Mouse (Mus musculus) gonadal fat pad, adult 2 months (tissue): ENCODE measurements around the gene Ezh1. TPM values are rescaled to one million over a fixed set of nuclear protein-coding genes. Genes with fewer than 3 reads are reported as not detected.
"Not testable (repeated sequence)": the region's sequence is repeated elsewhere in the genome, so short reads cannot be mapped to it uniquely, and the experiment has no call there.

Experiments used
- DNase-seq: peaks from one replicate; pipeline ENCODE4 v3.0.0-alpha.2; 2012; ENCODE audit warnings: low read depth
- polyA plus RNA-seq: library from polyadenylated mRNA; depleted of rRNA; stranded (reverse); fragments of >200 nt; gene quantifications from 2 replicates; pipeline ENCODE4 v1.2.3, GENCODE M21; 2012

Gene Ezh1
- polyA plus RNA-seq, 1 experiment = 46.5 TPM

DNA sequence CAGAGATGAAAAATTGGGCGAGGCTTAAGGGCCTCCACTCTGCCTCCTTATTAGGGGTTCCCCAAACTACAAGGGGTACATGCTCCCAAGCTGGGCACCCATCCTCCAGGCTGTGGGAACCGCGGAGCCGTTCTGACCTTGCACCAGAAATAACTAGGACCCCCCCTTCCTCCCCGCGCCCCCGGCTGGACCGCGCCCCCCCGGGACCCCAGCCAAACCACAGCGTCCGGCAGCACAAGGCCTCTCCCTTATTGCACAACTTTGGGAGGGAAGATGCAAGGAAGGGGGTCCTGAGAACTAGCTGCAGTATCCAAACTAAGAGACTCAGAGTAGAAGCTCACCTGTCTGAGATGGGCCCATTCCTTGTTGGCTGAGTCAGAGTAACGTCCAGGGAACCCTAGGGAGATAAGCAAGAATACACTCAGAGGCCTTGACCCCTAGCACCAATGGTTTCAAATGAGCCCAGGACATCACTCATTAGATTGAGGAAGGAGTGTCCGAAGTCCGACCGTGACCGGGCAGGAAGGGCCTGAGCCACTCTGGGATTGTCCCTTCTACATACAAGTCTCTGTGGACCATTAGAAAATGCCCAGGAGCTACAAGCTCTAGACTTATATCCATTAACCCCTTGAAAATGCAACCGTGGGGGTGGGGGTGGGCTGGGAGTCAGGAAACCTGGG, 57.8 kb downstream of the Ezh1 start:
- no peak for DNase-seq

- DNase-seq = no peak
These were observed 58.3 kb downstream of the Ezh1 start for GRCm38 (mm10) chr11:101167963-101168300.

DNA sequence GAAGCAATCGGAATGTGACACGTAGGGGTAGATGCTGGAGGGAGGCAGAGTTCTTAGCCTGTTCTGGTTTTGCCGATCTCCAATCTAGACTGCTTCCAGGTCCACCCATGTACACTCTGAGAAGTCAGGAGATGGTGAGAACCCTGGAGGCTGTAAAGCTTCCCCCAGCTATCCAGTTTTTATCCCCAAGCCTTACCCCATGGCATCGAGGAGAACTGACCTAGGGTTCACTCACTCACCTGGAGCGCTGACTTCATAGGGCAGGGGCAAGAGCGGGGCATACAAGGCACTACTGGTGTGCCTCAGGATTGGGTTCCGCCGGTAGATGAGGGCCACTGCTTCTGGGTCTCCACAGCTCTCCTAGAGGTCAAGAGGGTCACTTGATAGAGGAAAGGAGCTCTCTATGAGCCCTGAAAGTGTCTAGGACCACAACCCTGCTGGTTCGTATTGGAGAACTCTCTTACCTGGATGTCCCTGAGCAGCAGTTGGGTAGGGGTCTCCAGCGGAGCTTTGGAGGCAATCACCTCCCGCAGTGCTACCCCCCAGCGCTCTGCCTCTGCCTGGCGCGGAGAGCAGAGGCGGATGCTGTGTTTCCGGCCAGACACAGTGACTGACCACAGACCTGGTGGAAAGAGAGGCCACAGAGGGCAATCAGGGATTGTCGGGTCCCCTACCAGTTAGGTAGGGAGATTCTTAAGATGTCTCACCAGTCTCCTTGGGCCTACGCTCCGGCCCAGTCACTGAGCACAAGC, 58.9 kb downstream of the Ezh1 start:
- no peak for DNase-seq

GRCm38 (mm10) chr11:101166357-101166756, 59.9 kb downstream of the Ezh1 start:
- no peak for DNase-seq

DNA sequence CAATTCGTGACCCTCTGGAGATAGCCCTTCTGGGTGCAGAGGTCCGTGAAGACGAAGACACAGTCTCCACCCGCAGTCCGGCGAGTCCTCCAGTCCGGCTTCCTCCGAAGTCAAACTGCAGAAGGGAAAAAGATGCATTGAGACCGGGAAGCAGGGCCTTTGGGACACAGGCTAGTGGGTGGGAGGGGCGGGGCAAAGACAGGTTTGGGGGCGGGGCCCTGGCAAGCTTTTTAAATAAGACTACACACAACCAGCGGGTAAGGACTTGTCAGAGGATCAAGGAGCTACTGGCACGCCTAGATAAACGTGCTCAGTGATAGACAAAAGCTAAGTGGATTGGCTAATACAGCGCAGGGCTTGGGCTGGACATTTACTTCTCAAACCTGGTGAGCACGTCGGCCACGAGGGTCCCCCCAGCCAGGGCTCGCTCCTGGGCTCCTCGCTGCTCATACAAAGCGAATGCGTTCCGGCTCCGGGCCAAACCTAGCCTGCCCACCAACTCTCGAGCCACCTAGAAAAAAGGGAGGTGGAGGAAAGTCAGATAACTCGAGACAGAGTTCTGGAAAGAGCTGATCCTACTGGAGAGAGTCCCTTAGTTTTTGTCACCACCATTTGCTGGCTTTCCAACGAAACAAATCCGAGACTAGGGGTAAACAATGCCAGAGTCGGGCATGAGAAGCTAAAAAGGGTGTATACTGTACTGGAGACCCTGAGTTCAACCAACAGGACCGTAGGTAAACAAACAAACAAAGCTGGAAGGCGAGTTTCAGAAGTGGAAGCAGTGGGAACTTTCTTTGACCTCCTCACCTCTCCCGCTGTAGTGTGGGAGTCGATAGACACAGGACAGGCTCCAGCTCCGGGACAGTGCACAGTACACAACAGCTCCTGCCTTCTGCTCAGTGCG, 61.3 kb downstream of the Ezh1 start:
- no peak for DNase-seq

GRCm38 (mm10) chr11:101164351-101164665, 62.0 kb downstream of the Ezh1 start:
- no peak for DNase-seq

GRCm38 (mm10) chr11:101163476-101164350, 62.5 kb downstream of the Ezh1 start:
- no peak for DNase-seq

DNA sequence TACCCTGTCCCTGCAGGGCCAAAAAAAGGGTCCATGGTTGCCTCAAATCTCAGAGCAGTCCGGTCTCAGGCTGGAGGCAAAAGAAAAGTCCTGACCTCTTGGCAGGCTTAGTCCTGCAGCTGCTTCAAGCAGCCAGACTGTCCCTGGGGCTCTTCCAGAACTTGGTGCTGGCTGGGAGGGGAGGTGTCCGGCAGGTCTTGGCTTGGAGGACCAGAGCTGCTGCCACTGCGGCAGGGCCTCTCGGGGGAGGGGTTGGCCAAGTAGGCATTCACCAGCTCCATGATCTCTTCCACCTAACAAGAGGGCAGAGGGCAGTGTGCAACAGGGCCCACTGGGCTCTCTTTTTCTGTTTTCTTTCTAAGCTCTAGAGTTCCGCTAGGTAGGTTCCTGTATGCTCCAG, 63.5 kb downstream of the Ezh1 start:
- DNase-seq = no peak

DNA sequence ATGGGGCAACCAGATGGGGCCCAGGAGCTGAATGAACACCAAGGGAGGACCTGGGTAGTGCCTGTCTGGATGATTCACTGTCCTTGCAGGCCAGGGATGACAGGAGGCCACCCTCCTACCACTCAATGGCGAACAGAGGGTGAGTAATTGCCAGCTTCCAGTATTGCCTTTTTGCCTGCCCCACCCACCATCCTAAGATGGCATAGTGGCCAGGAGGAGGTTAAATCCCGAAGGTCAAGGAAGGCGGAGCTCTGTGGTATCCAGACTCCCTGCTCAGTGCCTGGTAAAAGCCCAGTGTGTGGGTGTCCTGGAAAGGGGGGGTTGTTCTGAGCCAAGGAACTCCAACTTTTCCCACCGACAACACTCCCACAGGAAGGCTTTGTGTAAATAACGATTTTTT, 64.0 kb downstream of the Ezh1 start:
- DNase-seq = no peak

GRCm38 (mm10) chr11:101161551-101161950, 64.7 kb downstream of the Ezh1 start:
- DNase-seq = no peak

DNA sequence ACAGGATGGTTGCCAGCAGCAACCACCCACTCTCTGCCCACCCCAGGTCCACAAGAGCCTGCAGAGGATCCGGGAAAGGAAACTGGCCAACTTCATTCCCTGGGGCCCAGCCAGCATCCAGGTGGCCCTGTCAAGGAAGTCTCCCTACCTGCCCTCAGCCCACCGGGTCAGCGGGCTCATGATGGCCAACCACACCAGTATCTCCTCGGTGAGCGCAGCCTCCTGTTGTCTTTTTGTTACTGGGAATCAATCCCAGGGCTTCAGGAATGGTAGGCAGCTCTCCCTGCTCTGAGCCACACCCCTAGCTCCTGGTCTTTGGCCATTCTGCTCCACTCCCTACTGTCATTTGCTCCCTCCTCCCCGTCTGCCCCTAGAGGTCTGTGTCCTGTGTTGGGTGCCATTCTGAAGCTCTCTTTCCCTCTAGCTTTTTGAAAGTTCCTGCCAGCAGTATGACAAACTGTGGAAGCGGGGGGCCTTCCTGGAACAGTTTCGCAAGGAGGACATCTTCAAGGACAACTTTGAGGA, 65.2 kb downstream of the Ezh1 start:
- DNase-seq = not testable (repeated sequence)

- DNase-seq = not testable (repeated sequence)
These were observed 66.1 kb downstream of the Ezh1 start for GRCm38 (mm10) chr11:101160151-101160550.

- no peak for DNase-seq
These were observed 70.4 kb downstream of the Ezh1 start, which contains the start of gene Tubg2 for GRCm38 (mm10) chr11:101155728-101156371. Gene Tubg2, plus strand, starts transcription at chr11:101155907.

DNA sequence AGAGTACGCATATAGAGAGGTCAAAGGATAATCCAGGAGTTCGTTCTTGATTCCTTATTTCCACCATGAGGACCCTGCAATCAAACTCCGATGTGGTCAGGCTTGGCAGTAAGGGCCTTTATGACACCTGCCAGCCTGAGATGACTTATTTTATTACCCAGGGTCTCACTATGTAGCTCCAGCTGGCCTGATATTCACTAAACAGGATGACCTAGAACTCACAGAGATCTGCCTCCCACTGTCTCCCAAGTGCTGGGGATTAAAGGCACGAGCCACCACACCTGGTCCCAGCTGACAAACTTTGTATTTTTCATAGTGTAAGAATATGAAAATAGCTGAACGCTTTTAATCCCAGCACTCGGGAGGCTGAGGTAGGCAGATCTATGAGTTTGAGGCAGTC, 71.1 kb downstream of the Ezh1 start:
- no peak for DNase-seq

DNA sequence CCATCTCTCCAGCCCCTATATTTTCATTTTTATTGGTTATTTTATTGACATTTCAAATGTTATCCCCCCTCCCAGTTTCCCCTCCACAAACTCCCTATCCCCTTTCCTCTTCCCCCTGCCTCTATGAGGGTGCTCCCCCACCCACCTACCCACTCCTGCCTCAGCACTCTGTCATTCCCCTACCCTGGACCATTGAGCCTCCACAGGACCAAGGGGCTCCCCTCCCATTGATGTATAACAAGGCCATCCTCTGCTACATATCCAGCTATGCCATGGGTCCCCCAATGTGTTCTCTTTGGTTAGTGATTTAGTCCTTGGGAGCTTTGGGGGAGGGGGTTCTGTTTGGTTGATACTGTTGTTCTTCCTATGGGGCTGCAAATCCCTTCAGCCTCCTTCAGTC, 71.6 kb downstream of the Ezh1 start:
- DNase-seq = no peak

- no peak for DNase-seq
These were observed 73.4 kb downstream of the Ezh1 start for GRCm38 (mm10) chr11:101152825-101153224.

DNA sequence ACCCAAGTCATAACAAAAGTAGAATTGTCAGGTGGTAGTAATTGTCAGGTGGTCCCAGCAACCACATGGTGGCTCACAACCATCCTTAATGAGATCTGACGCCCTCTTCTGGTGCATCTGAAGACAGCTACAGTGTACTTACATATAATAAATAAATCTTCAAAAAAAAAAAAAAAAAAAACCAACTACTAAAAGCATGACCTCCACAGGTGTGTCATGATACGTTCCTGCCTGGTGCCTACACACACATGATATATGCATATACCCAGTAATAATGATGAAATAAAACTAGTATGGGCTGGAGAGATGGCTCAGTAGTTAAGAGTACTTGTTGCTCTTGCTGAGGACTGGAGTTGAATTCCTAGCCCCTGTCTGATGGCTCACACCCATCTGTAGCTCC, 75.2 kb downstream of the Ezh1 start:
- no peak for DNase-seq

DNA sequence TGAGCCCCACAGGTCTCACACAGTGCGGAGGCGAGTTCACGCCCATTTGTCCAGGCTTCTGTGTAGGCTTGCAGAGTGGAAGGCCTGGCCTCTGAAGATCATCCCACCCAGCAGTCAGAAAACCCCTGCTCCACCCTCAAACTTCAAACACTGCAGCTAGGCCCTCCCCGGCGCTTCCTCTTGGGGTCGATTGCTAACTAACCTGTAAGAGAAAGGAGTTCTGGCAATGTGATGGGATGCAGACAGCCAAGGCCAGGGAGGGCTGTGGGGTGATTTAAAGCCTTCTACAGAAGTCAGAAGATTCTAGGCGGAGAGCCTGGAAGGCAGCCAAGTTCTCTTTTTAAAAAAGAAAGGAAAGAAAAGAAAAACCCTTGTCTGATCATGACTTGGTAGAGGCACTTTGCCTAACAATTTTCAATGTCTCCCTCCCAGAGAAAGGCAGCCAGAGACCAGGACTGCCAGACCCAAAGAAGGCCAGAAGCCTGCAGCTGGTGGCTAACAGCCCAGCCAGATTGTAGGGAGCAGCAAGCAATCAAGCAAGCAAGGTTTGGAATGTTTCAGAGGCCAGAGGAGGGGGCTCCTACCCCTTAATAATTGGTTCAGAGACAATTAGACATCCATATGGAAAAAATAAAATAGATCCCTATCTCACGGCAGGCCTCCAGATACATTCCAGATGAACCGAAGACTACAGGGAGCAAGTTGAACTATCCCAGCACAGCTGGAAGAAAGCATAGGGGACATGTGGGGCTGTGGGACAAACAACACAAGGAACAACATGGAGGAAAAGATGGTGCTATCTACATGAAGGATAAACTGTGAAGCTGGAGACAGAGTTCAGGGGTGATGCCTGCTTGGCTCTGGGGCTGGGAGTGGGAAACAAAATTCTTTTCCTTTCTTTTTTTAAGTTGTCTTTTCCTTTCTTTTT, 76.8 kb downstream of the Ezh1 start:
- no peak for DNase-seq

- no peak for DNase-seq
These were observed 77.5 kb downstream of the Ezh1 start for GRCm38 (mm10) chr11:101148751-101149150.

DNA sequence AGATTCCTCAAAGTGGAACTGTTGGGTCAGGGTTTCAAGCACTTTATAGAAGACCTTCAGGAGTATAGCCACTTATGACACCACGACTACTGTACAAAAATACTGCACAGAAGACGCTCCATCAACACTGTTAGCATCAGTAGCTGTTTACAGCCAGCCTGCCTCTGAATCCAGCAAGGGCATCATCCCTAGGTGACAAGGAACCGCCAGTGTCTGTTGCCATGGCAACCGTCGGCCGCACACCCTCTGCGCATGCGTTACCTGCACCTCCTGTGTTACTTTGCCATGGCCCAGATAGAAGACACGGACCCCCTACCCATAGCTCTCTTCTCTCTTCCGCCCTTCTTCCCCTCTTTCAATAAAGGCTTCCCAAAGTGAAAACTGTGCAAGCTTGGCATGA, 79.9 kb downstream of the Ezh1 start:
- no peak for DNase-seq
